Mouse (Mus musculus): ENCODE results near the gene Sbds.

GRCm38 (mm10) chr5:130239856-130240255 lies 15.5 kb downstream of the Sbds start:
- no peak for TF ChIP-seq ZNF384 (IDR thresholded peaks at IDR 0.05; ENCODE audit: low read depth, low read length)
- TF ChIP-seq ZC3H11A (IDR thresholded peaks at IDR 0.05; ENCODE audit: borderline replicate concordance, low read depth, low read length): no peak
- no peak for TF ChIP-seq CHD2 (IDR thresholded peaks at IDR 0.05; ENCODE audit: low read depth, low read length)
- TF ChIP-seq HCFC1 (IDR thresholded peaks at IDR 0.05; ENCODE audit: borderline replicate concordance, insufficient read depth, low read length): no peak
